ENCODE assay signal across 7 mouse cellular contexts in the genomic region with DNA sequence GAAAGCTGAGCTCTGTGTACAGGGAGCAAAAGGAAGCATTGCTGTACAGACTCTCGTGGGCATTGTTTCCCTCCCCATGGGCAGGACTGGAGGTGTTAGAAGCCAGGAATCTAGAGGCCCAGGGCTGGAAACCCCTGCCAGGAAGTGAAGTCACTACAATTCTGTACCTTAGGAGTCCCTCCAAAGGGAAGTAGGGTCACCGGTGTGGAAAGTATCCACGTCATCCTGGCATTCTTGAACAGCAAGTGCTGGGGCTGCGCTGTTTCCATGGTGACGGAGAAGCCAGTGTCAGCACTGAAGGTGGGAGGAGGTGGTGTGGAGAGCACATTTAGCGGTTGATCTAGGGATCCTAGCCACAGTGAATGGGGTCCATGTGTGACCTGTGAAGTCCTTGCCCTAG.
DNase-seq lines count a peak whose midpoint lies in the region; ATAC-seq and TF ChIP-seq lines count a peak whose summit lies in the region.

No protein-coding gene starts in this region.

- intact Hi-C loops in left cerebral cortex, postnatal 14 days (cut with DNase I) = loop anchor here (10.0 kb wide), 1 partner anchor 1061 kb away; no protein-coding TSS in a partner anchor

- no peak overlapping the region for H3K4me2 ChIP-seq in heart, embryonic 15.5 days
- H3K4me2 ChIP-seq in stomach, embryonic 16.5 days (ENCODE audit: low read depth, low read length) = no peak overlapping the region
- H3K4me2 ChIP-seq in liver, embryonic 12.5 days = no peak overlapping the region

- peaks cover 9% of the 10 kb centered on the region for H3K4me1 ChIP-seq in cortical plate, adult 2 months (ENCODE audit: control insufficient read depth, insufficient read depth, low read length)
- no peaks in the 10 kb centered on the region for H3K4me1 ChIP-seq in heart, embryonic 15.5 days (replicated peaks)
- no peaks in the 10 kb centered on the region for H3K4me1 ChIP-seq in stomach, embryonic 16.5 days (ENCODE audit: control insufficient read depth, insufficient read depth, low read length)
- no peaks in the 10 kb centered on the region for H3K4me1 ChIP-seq in liver, embryonic 12.5 days

- no peaks in the 10 kb centered on the region for H3K27me3 ChIP-seq in heart, embryonic 15.5 days
- H3K27me3 ChIP-seq in stomach, embryonic 16.5 days (ENCODE audit: control insufficient read depth, insufficient read depth, low read length) = no peaks in the 10 kb centered on the region
- no peaks in the 10 kb centered on the region for H3K27me3 ChIP-seq in liver, embryonic 12.5 days (replicated peaks)

- peak; percentile 82 for DNase-seq in R1 (ENCODE audit: low read depth, low spot score)
- peak; percentile 67 to 76 for DNase-seq in left cerebral cortex, postnatal 14 days (ENCODE audit: low spot score in 2 of 2)
- no peak for DNase-seq in thymus, postnatal 36 days

- peak overlapping the region; percentile 62 for H3K27ac ChIP-seq in cortical plate, adult 2 months (ENCODE audit: insufficient read depth, low read length)
- no peak overlapping the region for H3K27ac ChIP-seq in heart, embryonic 15.5 days
- H3K27ac ChIP-seq in stomach, embryonic 16.5 days (ENCODE audit: low read length) = no peak overlapping the region
- H3K27ac ChIP-seq in liver, embryonic 12.5 days = no peak overlapping the region

- no peak for TF ChIP-seq CTCF in cortical plate, adult 2 months (IDR thresholded peaks at IDR 0.05; ENCODE audit: extremely low read depth, insufficient read depth, low read length)

- H3K4me3 ChIP-seq in cortical plate, adult 2 months (ENCODE audit: insufficient read depth, low read length) = peak overlapping the region; percentile 13; the same call in 1 of the 2 replicates
- no peak overlapping the region for H3K4me3 ChIP-seq in heart, embryonic 15.5 days
- no peak overlapping the region for H3K4me3 ChIP-seq in stomach, embryonic 16.5 days (replicated peaks; ENCODE audit: low read length)
- H3K4me3 ChIP-seq in liver, embryonic 12.5 days = no peak overlapping the region

- H3K36me3 ChIP-seq in heart, embryonic 15.5 days = no peaks in the 10 kb centered on the region
- H3K36me3 ChIP-seq in stomach, embryonic 16.5 days (ENCODE audit: control insufficient read depth, insufficient read depth, low read length) = no peaks in the 10 kb centered on the region
- no peaks in the 10 kb centered on the region for H3K36me3 ChIP-seq in liver, embryonic 12.5 days

- TF ChIP-seq POLR2A in cortical plate, adult 2 months (IDR thresholded peaks at IDR 0.05; ENCODE audit: extremely low read depth, insufficient read depth, low read length) = no peak

- no peaks in the 10 kb centered on the region for H3K9me3 ChIP-seq in heart, embryonic 15.5 days (replicated peaks)
- H3K9me3 ChIP-seq in stomach, embryonic 16.5 days (replicated peaks; ENCODE audit: control insufficient read depth, low read length) = no peaks in the 10 kb centered on the region
- H3K9me3 ChIP-seq in liver, embryonic 12.5 days (replicated peaks) = no peaks in the 10 kb centered on the region

- 0 out of 2 replicates have a peak, but pooled peaks have one; percentile 35 for ATAC-seq in heart, embryonic 15.5 days (replicated peaks; ENCODE audit: insufficient number of reproducible peaks, insufficient read depth, low FRiP score, low read depth)
- 0 out of 2 replicates have a peak, but pooled peaks have one; percentile 21 for ATAC-seq in stomach, embryonic 16.5 days (ENCODE audit: insufficient read depth, low FRiP score)
- ATAC-seq in liver, embryonic 12.5 days = no peak

- WGBS in heart, embryonic 15.5 days = 33% methylated on average over 6 of the region's 6 CpGs
- 28% methylated on average over 6 of the region's 6 CpGs for WGBS in stomach, embryonic 16.5 days
- 31% methylated on average over 6 of the region's 6 CpGs for WGBS in liver, embryonic 12.5 days (ENCODE audit: insufficient replicate concordance)

- H3K9ac ChIP-seq in heart, embryonic 15.5 days = no peak overlapping the region
- H3K9ac ChIP-seq in stomach, embryonic 16.5 days (ENCODE audit: low read length) = no peak overlapping the region
- H3K9ac ChIP-seq in liver, embryonic 12.5 days = no peak overlapping the region

Comparison
In these comparisons a context has a peak if more than half of its experiments do, and no peak if none do; other contexts are left out.
1. DNase-seq: peak in R1 (single experiment) and left cerebral cortex, postnatal 14 days (2 of 2); none in thymus, postnatal 36 days (0 of 2).